Mouse (Mus musculus) right cerebral cortex, postnatal 10 days (tissue): Measurements from ENCODE around the gene Baat.
"Not testable (repeated sequence)": the region's sequence is repeated elsewhere in the genome, so short reads cannot be mapped to it uniquely, and the experiment has no call there.

ENCODE experiments used
- DNase-seq, 2 experiments: peaks; one replicate each; pipeline ENCODE4 v3.0.0; 2021; ENCODE audit warnings: low spot score in 2 of 2

Baat gene

DNA sequence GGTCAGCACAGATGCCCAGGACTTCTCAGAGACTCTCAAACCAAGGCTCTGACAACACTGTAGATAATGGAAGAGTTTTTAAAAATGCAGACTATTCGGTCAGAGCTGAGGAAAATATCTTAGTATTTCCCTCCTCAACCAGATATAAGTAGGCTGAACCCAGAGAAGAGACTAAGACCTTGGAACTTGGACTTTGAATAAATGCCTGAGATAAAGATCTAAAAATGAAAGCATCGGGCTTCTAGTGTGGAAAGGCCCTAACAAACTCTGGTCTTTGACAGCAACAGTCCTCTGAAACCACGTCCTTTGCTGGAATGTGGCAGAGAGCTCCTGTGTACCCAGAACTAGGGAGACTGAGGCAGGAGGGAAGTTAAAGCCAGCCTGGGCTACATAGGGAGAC lies at the start of gene Baat:
Baat (minus strand) TSS at position 172 of the 400 bp plus-strand sequence.
- no peak for DNase-seq

DNA sequence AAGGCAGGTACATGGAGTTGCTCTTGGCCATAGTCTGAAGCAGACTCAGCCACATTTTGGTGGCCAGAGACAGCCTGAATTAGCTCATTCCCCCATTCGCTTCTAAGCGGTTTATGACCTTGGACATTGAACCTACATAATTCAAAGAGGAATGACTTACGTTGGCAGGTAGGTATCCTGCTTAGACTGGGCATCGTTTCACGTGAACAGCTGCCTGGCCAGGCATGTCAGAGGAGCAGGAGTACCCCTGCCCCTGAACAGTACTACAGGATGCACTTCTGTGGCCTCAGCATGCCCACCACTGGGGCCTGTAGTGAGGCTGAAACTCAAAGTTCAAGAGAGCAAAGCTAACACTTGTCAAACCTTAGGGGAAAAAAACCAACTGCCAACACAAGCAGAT lies 47.0 kb upstream of the Baat start:
- no peak for DNase-seq

DNA sequence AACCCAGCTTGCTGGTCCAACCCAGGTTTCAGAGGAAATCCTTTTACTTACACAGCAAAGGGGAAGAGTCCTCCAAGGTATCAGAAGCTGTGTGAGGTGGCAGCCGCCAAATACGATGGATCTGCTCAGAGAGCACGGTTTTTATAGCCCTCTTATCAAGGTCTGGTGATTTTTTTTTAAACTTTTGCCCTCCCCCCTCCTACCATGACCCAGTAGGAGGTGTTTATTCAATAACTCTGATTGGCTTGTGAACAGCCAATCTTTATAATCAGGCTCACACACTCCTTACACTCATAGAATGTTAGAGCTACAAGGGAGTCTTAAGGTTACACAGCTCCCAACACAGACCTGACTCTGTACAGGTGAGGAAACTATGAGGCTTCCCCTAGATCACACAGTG lies 43.0 kb upstream of the Baat start, which contains the start of gene Aldob:
Aldob (minus strand) TSS at position 164 of the 400 bp plus-strand sequence.
- no peak for DNase-seq

DNA sequence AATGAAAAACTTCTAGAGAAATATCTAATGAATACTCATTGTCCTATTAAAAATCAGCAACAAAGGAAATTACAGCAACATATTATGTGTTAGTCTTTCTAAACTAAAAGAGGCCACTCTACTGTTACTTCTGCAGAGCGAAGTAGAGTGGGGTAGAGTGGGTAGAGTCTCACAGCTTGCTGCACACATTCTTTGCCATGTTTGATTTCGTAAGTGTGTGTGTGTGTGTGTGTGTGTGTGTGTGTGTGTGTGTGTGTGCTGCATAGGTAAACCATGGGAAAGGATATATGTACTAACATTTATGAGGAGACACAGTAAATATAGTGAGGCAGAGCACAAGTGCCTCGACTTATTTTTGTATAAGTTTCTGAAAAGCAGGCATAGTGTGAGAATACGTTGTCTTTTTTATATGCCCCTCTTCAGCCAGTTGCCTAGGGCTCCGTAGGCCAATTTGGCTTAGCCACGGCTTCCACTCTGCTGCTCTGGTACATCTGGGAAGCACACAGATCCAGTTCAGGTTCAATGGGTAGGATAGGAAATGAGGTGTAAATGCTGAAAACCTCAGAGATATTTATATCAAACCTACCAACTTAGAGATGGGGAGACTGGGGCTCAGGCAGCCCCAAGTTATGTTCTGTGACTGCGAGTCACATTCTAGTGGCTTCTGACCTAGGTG lies 41.3 kb upstream of the Baat start:
- DNase-seq: no peak

DNA sequence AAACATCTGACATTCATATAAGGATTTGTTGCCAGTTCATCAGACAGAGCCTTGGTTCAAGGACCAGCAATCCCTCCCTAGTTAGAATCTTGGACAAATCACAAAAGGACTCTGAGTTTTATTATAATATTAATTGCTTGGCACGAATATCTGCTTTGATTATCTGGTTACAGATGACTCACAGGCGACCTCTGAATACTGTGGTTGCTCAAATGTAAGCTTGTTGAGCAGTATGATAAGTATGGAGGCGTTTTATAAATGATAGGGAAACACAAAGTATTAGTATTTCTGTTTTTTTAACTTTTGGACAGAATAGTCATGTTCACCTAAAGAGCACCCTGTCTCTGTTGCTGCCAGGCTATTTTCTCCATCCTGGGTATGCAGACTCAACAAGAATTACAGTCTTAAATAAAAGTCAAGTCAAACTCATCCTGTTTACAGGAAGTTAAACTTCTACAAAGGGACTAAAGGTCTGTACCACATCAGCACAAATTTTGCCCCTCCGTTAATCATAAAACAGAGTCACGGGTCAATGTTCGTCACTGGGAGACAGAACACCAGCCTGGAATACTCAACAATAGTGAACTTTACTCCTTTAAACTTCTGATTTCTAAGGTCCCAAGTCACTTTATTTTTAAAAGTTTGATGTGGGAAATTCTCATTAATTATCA lies 40.7 kb upstream of the Baat start:
- no peak for DNase-seq

GRCm38 (mm10) chr4:49546026-49546425 lies 39.7 kb upstream of the Baat start:
- DNase-seq: no peak

DNA sequence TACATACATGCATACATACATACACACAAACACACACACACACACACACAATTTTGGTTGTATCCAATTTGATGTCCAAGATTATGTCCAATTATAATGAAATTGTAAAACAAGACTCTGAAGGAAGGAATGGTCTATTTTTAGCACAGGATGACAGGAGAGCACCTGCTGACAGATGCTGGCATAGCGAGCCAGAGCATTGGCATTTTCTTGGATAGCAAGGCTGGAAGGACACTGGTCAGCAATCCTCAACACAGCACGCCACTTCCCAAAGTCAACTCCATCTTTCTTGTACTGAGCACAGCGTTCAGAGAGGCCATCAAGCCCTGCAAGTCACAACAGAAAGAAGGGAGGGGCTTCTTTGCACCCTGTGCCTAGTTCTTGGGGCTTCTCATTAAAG lies 34.6 kb upstream of the Baat start:
- DNase-seq: no peak

- no peak for DNase-seq
These were observed 33.3 kb upstream of the Baat start for GRCm38 (mm10) chr4:49539665-49540064.

DNA sequence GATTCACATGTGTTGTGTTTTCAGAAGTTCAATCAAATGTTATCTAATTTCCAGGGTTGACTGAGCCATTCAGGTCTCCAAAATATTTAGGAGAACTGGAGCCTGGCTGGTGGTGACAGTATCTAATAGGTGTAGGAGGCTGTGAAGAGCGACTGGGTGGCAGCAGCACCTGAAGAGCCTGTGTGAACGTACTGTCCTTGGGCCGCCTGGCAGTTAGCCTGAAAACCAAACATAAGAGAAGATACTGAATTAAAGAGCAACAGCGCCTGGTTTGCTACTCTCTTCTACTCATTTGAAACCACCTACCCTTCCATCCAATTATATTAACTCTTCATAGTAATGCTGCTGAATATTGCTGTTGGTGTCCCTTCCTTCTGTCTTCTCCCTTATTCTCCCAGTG lies 30.3 kb upstream of the Baat start:
- DNase-seq: no peak

- no peak for DNase-seq
These were observed 29.4 kb upstream of the Baat start for GRCm38 (mm10) chr4:49535675-49536294.

GRCm38 (mm10) chr4:49535036-49535435 lies 28.7 kb upstream of the Baat start:
- no peak for DNase-seq

DNA sequence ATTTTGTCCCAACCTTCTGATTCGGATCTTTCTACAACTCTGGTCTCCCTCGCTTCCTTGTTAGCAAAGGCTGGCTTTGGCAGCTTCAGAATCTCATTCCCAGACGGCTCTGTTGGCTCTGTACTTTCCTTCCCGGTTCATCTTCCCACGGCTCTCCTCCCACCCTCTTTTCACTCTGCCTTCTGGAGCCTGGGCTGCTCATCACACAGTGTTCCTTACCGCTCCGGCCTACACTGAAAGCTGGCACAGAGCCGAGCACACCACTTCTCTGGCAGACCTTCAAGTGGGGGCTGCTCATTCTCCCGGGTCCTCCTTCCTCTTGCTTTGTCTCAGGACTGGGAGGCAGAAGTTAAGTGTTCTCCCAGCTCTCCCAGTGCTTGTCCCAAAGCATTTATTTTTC lies 16.2 kb upstream of the Baat start:
- DNase-seq: peak; percentile 83 to 86

- no peak for DNase-seq
These were observed 15.0 kb upstream of the Baat start for GRCm38 (mm10) chr4:49521346-49521745.

DNA sequence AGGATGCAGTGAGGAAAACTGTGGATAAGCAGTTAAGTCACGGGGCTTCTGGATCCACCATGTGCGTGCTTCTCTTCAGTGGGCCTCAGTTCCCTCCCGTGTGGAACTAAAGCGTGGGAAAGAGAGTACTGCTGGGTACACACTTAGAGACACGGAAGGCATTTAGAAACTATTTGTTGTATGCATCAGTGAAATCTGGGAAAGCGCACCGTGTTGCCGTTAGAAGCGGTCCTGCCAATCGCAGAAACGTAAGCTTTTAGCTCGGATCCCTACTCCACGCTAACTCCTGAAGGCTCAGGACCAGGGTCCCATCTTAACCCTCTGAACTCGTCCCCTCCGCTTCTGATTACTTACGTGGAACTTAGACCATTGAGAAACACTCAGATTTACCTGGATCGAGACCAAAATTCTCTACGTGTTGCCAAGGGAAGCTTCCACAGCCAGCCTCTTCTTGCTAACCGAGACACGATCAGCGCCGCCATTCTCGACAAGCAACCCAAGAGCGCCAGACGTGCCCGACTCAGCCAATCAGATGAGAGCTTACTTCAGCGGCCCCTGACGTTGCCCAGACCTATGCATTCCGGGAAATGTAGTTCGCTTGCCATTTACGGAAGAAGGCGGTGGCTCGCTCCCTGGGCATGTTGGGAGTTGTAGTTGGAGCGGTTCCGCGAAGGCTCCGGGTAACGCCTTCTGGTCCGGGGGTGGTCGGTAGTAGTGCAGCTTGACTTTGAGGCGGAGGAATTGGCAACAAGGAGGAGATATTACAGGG lies 14.4 kb upstream of the Baat start, which contains the start of the genes Mrpl50 and Zfp189:
Mrpl50 (minus strand) TSS at position 522 of the 769 bp plus-strand sequence.
Zfp189 (plus strand) TSS at position 605 of the 769 bp plus-strand sequence.
- DNase-seq: peak; percentile 98 to 99

DNA sequence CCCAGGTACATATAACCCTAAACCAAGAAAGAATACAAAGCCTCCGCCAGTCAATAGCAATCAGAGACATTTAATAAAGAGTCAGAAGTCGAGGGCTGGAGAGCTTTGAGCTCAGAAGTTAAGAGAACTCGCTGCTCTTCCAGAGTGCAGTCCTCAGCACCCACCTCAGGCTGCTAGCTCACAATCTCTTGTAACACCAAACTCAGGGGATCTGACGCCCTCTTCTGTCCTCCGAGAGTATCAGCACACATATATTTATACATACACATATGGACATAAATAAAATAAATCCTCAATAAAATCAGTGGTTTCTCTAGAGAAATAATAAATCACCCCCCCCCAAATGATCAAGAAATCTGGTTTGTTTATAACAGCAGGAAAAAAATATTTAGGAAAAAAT lies 13.1 kb upstream of the Baat start:
- DNase-seq: no peak

DNA sequence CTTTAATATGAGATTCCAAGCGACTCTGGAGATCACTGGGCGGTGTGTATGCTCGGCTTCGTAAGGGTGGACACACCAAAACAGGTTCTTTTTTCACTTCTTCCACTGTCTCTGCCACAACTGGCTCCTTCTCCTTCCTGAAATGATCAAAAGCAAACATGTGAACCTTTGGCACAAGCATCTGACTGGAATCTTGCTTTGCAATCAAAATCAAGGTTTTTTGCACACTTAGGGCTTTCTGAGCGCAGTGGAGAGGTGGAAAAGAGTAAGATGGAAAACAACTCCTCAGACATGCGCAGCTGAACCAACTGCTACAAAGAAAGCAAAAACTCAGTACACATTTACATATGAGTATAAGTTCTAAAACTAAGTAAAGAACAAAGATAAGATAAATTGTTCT lies 8.1 kb upstream of the Baat start:
- no peak for DNase-seq

GRCm38 (mm10) chr4:49512636-49513035 lies 6.3 kb upstream of the Baat start:
- DNase-seq: no peak

- not testable (repeated sequence) for DNase-seq
These were observed 4.0 kb upstream of the Baat start for GRCm38 (mm10) chr4:49510236-49510835.

DNA sequence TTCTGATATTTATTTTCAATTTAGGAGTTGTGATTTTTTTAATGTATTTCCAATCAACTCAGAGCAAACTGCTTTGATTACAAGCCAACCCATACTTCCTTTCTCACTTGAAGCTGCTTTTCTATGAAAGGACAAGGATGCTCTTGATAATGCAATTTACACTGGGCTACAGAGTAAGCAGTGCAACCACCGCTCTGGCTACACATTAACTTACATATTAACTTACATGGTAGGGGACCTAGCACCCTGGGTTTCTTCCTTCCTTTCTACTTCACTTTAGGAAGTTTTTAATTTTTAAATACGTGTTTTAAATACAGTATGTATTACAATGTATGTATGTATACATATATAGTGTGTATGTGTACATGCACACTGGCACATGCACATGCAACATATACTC lies 2.8 kb upstream of the Baat start:
- DNase-seq: no peak

- no peak for DNase-seq
These were observed 2.8 kb downstream of the Baat start for GRCm38 (mm10) chr4:49503563-49503962.

GRCm38 (mm10) chr4:49485934-49486650 lies 20.3 kb downstream of the Baat start:
- DNase-seq: not testable (repeated sequence)
